Mouse (Mus musculus) lung, adult 10 weeks (tissue): ENCODE measurements around the gene Syn3. TPM values are rescaled to one million over a fixed set of nuclear protein-coding genes. Genes with fewer than 3 reads are reported as not detected.

Experiments used
- polyA plus RNA-seq: library from polyadenylated mRNA; stranded (reverse); fragments of 350-450 nt; fragmentation: Illumina TruSeq; extraction: RNeasy Lipid Tissue Mini Kit (QIAGEN cat#74804); gene quantifications from one replicate; pipeline ENCODE4 v1.2.3, GENCODE M21; 2014; ENCODE audit warnings: low read depth, low replicate concordance; ENCODE audit not compliant: insufficient read depth

Syn3 gene
- polyA plus RNA-seq: 0.24 TPM

GRCm38 (mm10) chr10:86498673-86499391 lies at the start of gene Syn3:
Syn3 (minus strand) TSS chr10:86498896.

GRCm38 (mm10) chr10:86300293-86301116 lies 198.2 kb downstream of the Syn3 start, which contains the start of gene Timp3:
Timp3 (plus strand) TSS chr10:86300372.

GRCm38 (mm10) chr10:86021749-86022473 lies 476.8 kb downstream of the Syn3 start, which contains the start of gene Fbxo7:
Fbxo7 (plus strand) TSS chr10:86021972.

GRCm38 (mm10) chr10:86011781-86012180 lies 486.9 kb downstream of the Syn3 start, which contains the start of gene Bpifc:
Bpifc (minus strand) TSS chr10:86011895.

Other genes with a start within 250 kb of the Syn3 start
- 188 TPM for gene Timp3, start 198.5 kb downstream of the Syn3 start, polyA plus RNA-seq
- 323 TPM for gene Hsp90b1, start 206.6 kb upstream of the Syn3 start, polyA plus RNA-seq
- gene Ttc41, start 206.9 kb upstream of the Syn3 start, polyA plus RNA-seq: 1.6 TPM